Mouse (Mus musculus): ENCODE data around the gene Ephx4.

The Ephx4 gene

GRCm38 (mm10) chr5:107434001-107434400 is 31.5 kb downstream of the Ephx4 start:
- no peak for DNase-seq (ENCODE audit: low spot score in 2 of 2)

GRCm38 (mm10) chr5:107436185-107436584 is 33.6 kb downstream of the Ephx4 start:
- DNase-seq (ENCODE audit: low spot score in 2 of 2): no peak

GRCm38 (mm10) chr5:107436587-107437209 is 34.2 kb downstream of the Ephx4 start:
- DNase-seq (ENCODE audit: low spot score in 2 of 2): no peak

- peak; percentile 90 to 92 for DNase-seq (ENCODE audit: low spot score in 2 of 2)
Observed at GRCm38 (mm10) chr5:107437464-107438281, 35.1 kb downstream of the Ephx4 start, which contains the start of gene Btbd8. Gene Btbd8 (plus strand): TSS chr5:107437997.

GRCm38 (mm10) chr5:107438353-107438752 is 35.8 kb downstream of the Ephx4 start:
- DNase-seq (ENCODE audit: low spot score in 2 of 2): no peak

- no peak for DNase-seq (ENCODE audit: low spot score in 2 of 2)
Observed at GRCm38 (mm10) chr5:107441881-107442280, 39.3 kb downstream of the Ephx4 start.

- DNase-seq (ENCODE audit: low spot score in 2 of 2): no peak
Observed at GRCm38 (mm10) chr5:107444251-107444650, 41.7 kb downstream of the Ephx4 start.

GRCm38 (mm10) chr5:107447977-107448376 is 45.4 kb downstream of the Ephx4 start:
- no peak for DNase-seq (ENCODE audit: low spot score in 2 of 2)

GRCm38 (mm10) chr5:107448784-107449183 is 46.2 kb downstream of the Ephx4 start:
- no peak for DNase-seq (ENCODE audit: low spot score in 2 of 2)

- no peak for DNase-seq (ENCODE audit: low spot score in 2 of 2)
Observed at GRCm38 (mm10) chr5:107449620-107450019, 47.1 kb downstream of the Ephx4 start.

- no peak for DNase-seq (ENCODE audit: low spot score in 2 of 2)
Observed at GRCm38 (mm10) chr5:107450299-107450698, 47.8 kb downstream of the Ephx4 start.

- no peak for DNase-seq (ENCODE audit: low spot score in 2 of 2)
Observed at GRCm38 (mm10) chr5:107462147-107463076, 59.9 kb downstream of the Ephx4 start.

- DNase-seq (ENCODE audit: low spot score in 2 of 2): no peak
Observed at GRCm38 (mm10) chr5:107466501-107466900, 64.0 kb downstream of the Ephx4 start.

- no peak for DNase-seq (ENCODE audit: low spot score in 2 of 2)
Observed at GRCm38 (mm10) chr5:107467098-107467497, 64.6 kb downstream of the Ephx4 start.

- no peak for DNase-seq (ENCODE audit: low spot score in 2 of 2)
Observed at GRCm38 (mm10) chr5:107470600-107471329, 68.2 kb downstream of the Ephx4 start.
